Mouse (Mus musculus) kidney, postnatal 0 days (tissue): ENCODE results near the gene Gm6020. TPM values are rescaled to one million over a fixed set of nuclear protein-coding genes. Genes with fewer than 3 reads are reported as not detected.
"Not testable (repeated sequence)": the region's sequence is repeated elsewhere in the genome, so short reads cannot be mapped to it uniquely, and the experiment has no call there.

Experiments
- ATAC-seq: fragments of 200-750 bp; cut with Nextera tagmentation; replicated peaks from 2 replicates; pipeline ENCODE4 v1.8.0; 2017; ENCODE audit warnings: low read depth, moderate number of reproducible peaks, moderate TSS enrichment, moderate library complexity; ENCODE audit not compliant: low FRiP score
- DNase-seq: peaks from one replicate; pipeline ENCODE4 v3.0.0-alpha.2; 2016; ENCODE audit warnings: low spot score
- H3K27ac ChIP-seq: fragments of 300-500 bp; sonication (generic); 2 replicates; pipeline ENCODE4 v1.5.1; 2014; ENCODE audit warnings: mild to moderate bottlenecking
- H3K27me3 ChIP-seq: fragments of 300-500 bp; sonication (generic); 2 replicates; pipeline ENCODE4 v1.6.1; 2014; ENCODE audit warnings: low read length, mixed read lengths; ENCODE audit not compliant: insufficient read depth
- H3K36me3 ChIP-seq: fragments of 300-500 bp; sonication (generic); 2 replicates; pipeline ENCODE4 v1.6.1; 2014; ENCODE audit warnings: low read length, mixed read lengths; ENCODE audit not compliant: insufficient read depth
- H3K4me1 ChIP-seq: fragments of 300-500 bp; sonication (generic); replicated peaks from 2 replicates; pipeline ENCODE4 v1.6.1; 2014; ENCODE audit warnings: antibody characterized with exemption, low read length, mixed read lengths; ENCODE audit not compliant: insufficient read depth
- H3K4me2 ChIP-seq: fragments of 300-500 bp; sonication (generic); 2 replicates; pipeline ENCODE4 v1.6.1; 2014; ENCODE audit warnings: mild to moderate bottlenecking, low read length, moderate library complexity, mixed read lengths
- H3K4me3 ChIP-seq: fragments of 300-500 bp; sonication (generic); replicated peaks from 2 replicates; pipeline ENCODE4 v1.5.1; 2014; ENCODE audit warnings: low read depth, low read length
- H3K9ac ChIP-seq: fragments of 300-500 bp; sonication (generic); 2 replicates; pipeline ENCODE4 v1.6.1; 2014; ENCODE audit warnings: low read depth, low read length
- H3K9me3 ChIP-seq: fragments of 300-500 bp; sonication (generic); replicated peaks from 2 replicates; pipeline ENCODE4 v1.6.1; 2016; ENCODE audit warnings: low read length, inconsistent platforms, mixed read lengths
- CTCF ChIP-seq: IDR thresholded peaks from 2 replicates; pipeline ENCODE4 v1.5.1; 2016; ENCODE audit warnings: antibody characterized with exemption, low read depth, mild to moderate bottlenecking, moderate library complexity
- WGBS: fragments of 180-500 bp; shearing (Covaris S2); extraction: QIAGEN DNeasy Blood & Tissue Kit; methylation state at CpG from one replicate; pipeline ENCODE4 v1.1.7; 2014; 5-methylcytosine and 5-hydroxymethylcytosine counted together
- polyA plus RNA-seq: library from polyadenylated mRNA; unstranded; fragments of >200 nt; fragmentation: Nextera tagmentation; extraction: Ambion mirVana; gene quantifications from 2 replicates; pipeline ENCODE4 v1.2.1, GENCODE M21; 2015

The Gm6020 gene
- polyA plus RNA-seq, 1 experiment from 2014 or later, result not detected

GRCm38 (mm10) chr19:61175756-61176324 is 7.8 kb upstream of the Gm6020 start, which contains the start of gene Gm7102:
Gene Gm7102, minus strand, starts transcription at chr19:61176309.
- peak within 1 kb of the TSS; percentile 27 for H3K4me3 ChIP-seq
- no peak for TF ChIP-seq CTCF
- no peaks in the 10 kb centered on the region for H3K36me3 ChIP-seq
- ATAC-seq, result no peak
- peak; percentile 5 for DNase-seq
- H3K9ac ChIP-seq, result peak within 1 kb of the TSS; percentile 10; the same call in 1 of the 2 replicates
- H3K4me1 ChIP-seq, result no peaks in the 10 kb centered on the region
- H3K9me3 ChIP-seq, result no peaks in the 10 kb centered on the region
- WGBS, result 27% methylated on average over 39 of the region's 39 CpGs
- H3K27me3 ChIP-seq, result no peaks in the 10 kb centered on the region
- H3K4me2 ChIP-seq, result peak within 1 kb of the TSS; percentile 65
- no peak within 1 kb of the TSS for H3K27ac ChIP-seq

DNA sequence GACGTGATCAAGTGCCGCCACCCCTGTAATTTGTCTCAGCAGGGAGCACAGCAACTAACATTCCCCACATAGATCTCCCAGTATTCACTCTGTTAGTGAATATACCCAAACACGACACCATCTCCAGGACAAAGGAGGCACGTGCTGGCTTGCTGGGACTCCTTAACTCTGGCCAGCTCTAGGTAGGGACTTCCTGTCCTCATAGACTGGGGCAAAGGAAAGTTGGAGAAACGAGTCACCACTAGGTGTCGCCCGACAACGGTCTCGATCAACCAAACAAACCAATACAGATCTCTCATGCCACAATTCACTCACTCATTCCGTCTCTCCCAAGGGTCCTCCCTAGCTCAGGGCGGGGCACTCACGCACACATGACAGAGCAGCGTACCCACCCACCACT is 15.6 kb downstream of the Gm6020 start:
- Histone ChIP-seq H3K4me1 (no peaks in the 10 kb centered on the region), H3K27me3 (no peaks in the 10 kb centered on the region), H3K9me3 (no peaks in the 10 kb centered on the region), H3K27ac (no peak overlapping the region), H3K9ac (no peak overlapping the region), H3K4me2 (no peak overlapping the region), H3K36me3 (no peaks in the 10 kb centered on the region), H3K4me3 (no peak overlapping the region)
- no peak for ATAC-seq
- WGBS, result 13% methylated on average over 13 of the region's 13 CpGs
- DNase-seq, result peak; percentile 92
- TF ChIP-seq CTCF, result no peak

DNA sequence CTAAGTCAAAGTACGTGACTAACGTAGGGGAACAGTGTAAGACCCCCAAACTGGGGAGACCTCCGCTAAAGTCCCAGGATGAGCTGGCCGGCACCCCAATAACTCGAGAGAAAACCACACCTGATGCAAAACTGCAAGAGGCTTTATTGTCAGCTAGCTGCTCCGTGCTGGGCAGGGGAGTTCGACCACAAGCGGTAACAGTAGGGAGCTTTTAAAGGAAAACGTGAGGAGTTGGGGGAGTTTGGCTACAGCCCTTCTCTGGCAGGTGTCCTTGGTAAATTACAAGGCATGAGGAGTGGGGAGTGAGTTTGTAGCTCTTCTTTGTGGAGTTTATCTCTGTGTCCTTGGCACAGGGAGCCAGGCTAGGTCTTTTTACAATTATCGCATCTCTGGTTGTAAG is 16.1 kb downstream of the Gm6020 start:
- 20% methylated on average over 10 of the region's 10 CpGs for WGBS
- no peaks in the 10 kb centered on the region for H3K4me1 ChIP-seq

DNA sequence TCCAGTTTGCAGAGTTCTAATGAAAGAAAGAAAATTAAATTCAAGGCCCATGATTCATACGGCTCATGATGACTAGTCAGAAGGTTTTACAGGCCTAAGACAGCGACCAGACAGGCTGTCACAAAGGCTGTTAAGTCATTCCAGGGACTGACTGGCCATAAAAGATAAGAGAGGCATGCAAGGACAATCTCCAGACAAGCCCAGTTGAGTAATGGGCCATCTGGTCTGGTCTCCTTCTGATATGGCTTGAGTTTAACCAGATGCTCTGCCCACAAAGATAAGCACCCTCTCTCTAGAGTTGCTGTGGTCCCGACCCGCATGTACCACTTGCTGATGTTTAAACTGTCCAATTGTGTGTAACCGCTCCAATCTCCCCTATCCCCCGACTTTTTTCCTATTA is 23.8 kb downstream of the Gm6020 start:
- not testable (repeated sequence) for H3K9ac ChIP-seq, H3K4me2 ChIP-seq, ATAC-seq, H3K36me3 ChIP-seq, H3K9me3 ChIP-seq, H3K27me3 ChIP-seq, H3K27ac ChIP-seq, H3K4me3 ChIP-seq, H3K4me1 ChIP-seq, DNase-seq
- WGBS, result 75% methylated on average over 6 of the region's 6 CpGs

More for the DNA sequence above, 16.1 kb downstream of the Gm6020 start:
- H3K9me3 ChIP-seq, result no peaks in the 10 kb centered on the region
- H3K36me3 ChIP-seq, result no peaks in the 10 kb centered on the region
- no peak overlapping the region for H3K9ac ChIP-seq
- no peak for TF ChIP-seq CTCF
- no peak overlapping the region for H3K4me3 ChIP-seq
- H3K27me3 ChIP-seq, result no peaks in the 10 kb centered on the region
- no peak overlapping the region for H3K4me2 ChIP-seq
- ATAC-seq (no peak), DNase-seq (peak; percentile 47)
- no peak overlapping the region for H3K27ac ChIP-seq

DNA sequence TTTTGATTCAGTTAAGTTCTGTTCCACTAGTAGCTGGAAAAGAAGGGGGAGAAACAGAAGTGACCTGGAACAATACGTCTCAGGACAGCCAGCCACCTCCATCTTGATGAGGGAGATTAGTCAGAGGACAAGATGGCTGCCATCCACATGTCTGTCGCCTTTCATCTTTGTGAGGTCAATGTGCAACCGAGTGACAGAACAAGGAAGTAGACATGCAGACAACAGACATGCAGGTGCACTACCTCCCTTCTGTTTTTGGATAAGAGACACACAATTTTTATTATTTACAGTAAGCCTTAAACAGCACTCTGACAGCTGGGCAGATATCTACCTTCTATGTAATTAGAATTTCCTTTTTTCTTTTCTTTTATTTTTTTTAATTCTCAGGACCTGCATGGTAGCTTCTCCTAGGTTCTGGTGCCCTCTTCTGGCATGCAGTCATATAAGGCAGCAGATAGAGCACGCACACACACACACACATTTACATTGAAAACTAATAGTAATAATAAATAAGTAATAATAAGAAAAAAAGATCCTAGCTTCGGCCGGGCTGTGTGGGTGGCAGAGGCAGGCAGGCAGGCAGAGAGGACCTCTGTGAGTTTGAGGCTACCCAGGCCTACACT is 40.1 kb downstream of the Gm6020 start:
- peak; percentile 53; the same call in 1 of the 2 replicates for TF ChIP-seq CTCF
- no peak overlapping the region for H3K4me3 ChIP-seq
- WGBS, result 91% methylated on average over 6 of the region's 6 CpGs
- H3K27ac ChIP-seq, result no peak overlapping the region
- no peaks in the 10 kb centered on the region for H3K27me3 ChIP-seq
- no peak overlapping the region for H3K9ac ChIP-seq
- no peak overlapping the region for H3K4me2 ChIP-seq
- no peaks in the 10 kb centered on the region for H3K36me3 ChIP-seq
- H3K9me3 ChIP-seq, result no peaks in the 10 kb centered on the region
- DNase-seq (peak; percentile 47), ATAC-seq (no peak)
- H3K4me1 ChIP-seq, result no peaks in the 10 kb centered on the region

DNA sequence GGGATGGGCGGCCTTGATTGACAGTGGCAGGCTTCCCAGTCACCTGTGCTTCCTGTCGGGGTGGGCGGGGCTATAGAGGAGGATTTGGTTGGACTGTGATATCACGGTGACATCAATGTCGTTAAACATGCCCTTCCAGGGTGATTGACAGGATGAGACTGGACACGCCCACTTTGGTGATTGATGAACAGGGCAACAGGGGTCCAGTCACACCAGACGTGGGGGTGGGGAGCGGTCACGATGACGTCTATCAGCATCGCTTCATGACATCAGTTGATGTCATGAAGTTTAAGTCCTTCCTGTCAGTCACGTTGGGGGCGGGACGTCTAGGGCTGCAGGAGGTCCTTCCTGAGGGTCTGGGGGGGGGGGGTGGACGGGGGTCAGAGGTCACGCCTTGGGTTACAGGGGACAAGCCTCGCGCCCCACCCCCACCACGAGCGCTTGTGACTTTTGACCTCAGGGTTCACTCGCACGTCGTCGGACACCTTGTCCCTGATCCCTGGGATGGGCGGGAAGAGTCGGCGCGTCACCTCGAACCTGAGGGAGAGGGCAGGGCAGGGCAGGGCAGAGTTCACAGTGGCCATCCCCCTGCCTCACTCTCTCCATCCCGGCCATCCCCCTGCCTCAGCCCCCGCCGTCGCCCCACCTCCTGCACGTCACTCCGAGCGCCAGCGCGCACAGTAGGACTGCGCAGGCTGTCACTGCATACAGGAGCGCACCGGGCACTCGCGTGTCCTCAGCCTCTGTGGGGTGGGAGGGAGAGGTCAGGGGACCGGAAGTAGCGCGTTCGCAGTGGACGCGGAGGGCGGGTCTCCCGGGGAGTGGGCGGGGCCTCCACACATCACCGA is 41.2 kb downstream of the Gm6020 start:
- peak; percentile 12 for DNase-seq
- H3K4me2 ChIP-seq, result peak overlapping the region; percentile 58
- no peaks in the 10 kb centered on the region for H3K36me3 ChIP-seq
- H3K4me1 ChIP-seq, result no peaks in the 10 kb centered on the region
- peak overlapping the region; percentile 90; the same call in 1 of the 2 replicates for H3K27ac ChIP-seq
- peak; percentile 23 for ATAC-seq
- H3K9ac ChIP-seq, result 0 out of 2 replicates have a peak overlapping the region, but pooled peaks have one; percentile 44
- no peaks in the 10 kb centered on the region for H3K27me3 ChIP-seq
- WGBS, result 36% methylated on average over 53 of the region's 53 CpGs
- H3K9me3 ChIP-seq, result no peaks in the 10 kb centered on the region
- H3K4me3 ChIP-seq, result peak overlapping the region; percentile 43
- TF ChIP-seq CTCF, result no peak
